Mouse (Mus musculus) forebrain, embryonic 13.5 days (tissue): ENCODE results near the gene Eya2. TPM values are rescaled to one million over a fixed set of nuclear protein-coding genes. Genes with fewer than 3 reads are reported as not detected.

ENCODE experiments used
- ATAC-seq: fragments of 200-750 bp; cut with Nextera tagmentation; 2 replicates; pipeline ENCODE4 v1.8.0; 2017
- H3K27ac ChIP-seq: fragments of 300-500 bp; sonication (generic); 2 replicates; pipeline ENCODE4 v1.5.1; 2015; ENCODE audit warnings: inconsistent platforms, mild to moderate bottlenecking, moderate library complexity
- H3K27me3 ChIP-seq: fragments of 300-500 bp; sonication (generic); 2 replicates; pipeline ENCODE4 v1.6.1; 2015; ENCODE audit warnings: mild to moderate bottlenecking, inconsistent platforms
- H3K36me3 ChIP-seq: fragments of 300-500 bp; sonication (generic); 2 replicates; pipeline ENCODE4 v1.6.1; 2015; ENCODE audit warnings: mild to moderate bottlenecking, inconsistent platforms; ENCODE audit not compliant: poor library complexity, severe bottlenecking
- H3K4me1 ChIP-seq: fragments of 300-500 bp; sonication (generic); 2 replicates; pipeline ENCODE4 v1.6.1; 2015; ENCODE audit warnings: inconsistent platforms
- H3K4me2 ChIP-seq: fragments of 300-500 bp; sonication (generic); 2 replicates; pipeline ENCODE4 v1.6.1; 2015; ENCODE audit warnings: inconsistent platforms, mild to moderate bottlenecking, moderate library complexity
- H3K4me3 ChIP-seq: fragments of 300-500 bp; sonication (generic); 2 replicates; pipeline ENCODE4 v1.5.1; 2015; ENCODE audit warnings: mild to moderate bottlenecking, inconsistent platforms
- H3K9ac ChIP-seq: fragments of 300-500 bp; sonication (generic); 2 replicates; pipeline ENCODE4 v1.6.1; 2015; ENCODE audit warnings: mild to moderate bottlenecking, inconsistent platforms
- H3K9me3 ChIP-seq: fragments of 300-500 bp; sonication (generic); replicated peaks from 2 replicates; pipeline ENCODE4 v1.6.1; 2016; ENCODE audit warnings: inconsistent platforms
- WGBS: fragments of 180-500 bp; shearing (Covaris S2); methylation state at CpG from one replicate; pipeline ENCODE4 v1.1.7; 2015; 5-methylcytosine and 5-hydroxymethylcytosine counted together
- polyA plus RNA-seq: library from polyadenylated mRNA; unstranded; fragments of >200 nt; fragmentation: Nextera tagmentation; extraction: Ambion mirVana; gene quantifications from 2 replicates; pipeline ENCODE4 v1.2.1, GENCODE M21; 2015

The Eya2 gene
- polyA plus RNA-seq, 1 experiment from 2014 or later, result 2.5 TPM

DNA sequence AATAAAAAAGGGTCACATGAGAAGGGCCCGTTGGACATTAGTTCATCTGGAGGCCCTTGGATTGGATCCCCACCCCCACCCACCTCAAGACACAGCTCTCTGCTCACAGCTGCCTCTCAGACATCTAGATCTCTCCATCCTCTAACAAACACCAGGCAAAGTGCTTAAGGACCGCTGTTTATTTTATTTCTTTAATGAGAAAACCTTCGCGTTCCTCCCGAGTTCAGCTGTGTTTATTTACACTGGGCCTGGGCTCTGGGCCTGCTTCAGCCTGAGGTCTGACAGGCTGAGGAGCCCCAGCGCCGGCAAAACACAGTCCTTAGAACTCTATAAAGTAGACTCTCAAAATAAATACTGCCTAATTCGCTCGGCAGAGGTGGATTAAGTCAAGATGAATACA is 146.2 kb downstream of the Eya2 start:
- ATAC-seq, result no peak
- Histone ChIP-seq H3K36me3 (no peaks in the 10 kb centered on the region), H3K4me2 (no peak overlapping the region), H3K9me3 (no peaks in the 10 kb centered on the region), H3K4me1 (peaks cover 35% of the 10 kb centered on the region), H3K27me3 (peaks cover 12% of the 10 kb centered on the region), H3K9ac (no peak overlapping the region), H3K4me3 (no peak overlapping the region), H3K27ac (peak overlapping the region; percentile 41; the same call in 1 of the 2 replicates)
- WGBS, result 3% methylated on average over 9 of the region's 9 CpGs

DNA sequence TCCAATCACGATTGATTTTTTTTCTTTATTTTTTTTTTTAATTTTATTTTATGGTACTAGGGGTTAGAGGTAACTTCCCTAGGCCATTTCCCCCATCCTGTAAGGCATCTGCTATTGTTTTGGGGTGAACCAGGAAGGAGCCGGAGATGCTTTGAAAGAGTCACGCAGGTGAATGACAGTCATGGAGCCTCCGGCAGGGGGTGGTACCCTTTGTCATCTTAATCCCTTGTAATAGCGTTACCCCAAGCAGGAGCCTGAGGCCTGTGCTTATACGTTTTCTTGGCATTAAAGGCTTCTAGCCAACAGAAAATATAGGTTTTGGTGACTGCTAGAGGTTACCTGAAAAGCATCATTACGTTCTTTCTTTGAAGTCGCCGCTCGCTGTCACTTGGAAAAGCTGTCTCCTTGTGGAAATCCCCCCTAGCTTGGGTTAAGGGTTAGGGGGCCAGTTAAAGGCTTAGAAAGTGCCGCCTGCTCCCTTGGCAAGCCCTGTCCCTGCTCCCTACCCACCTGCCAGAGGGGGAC is 146.8 kb downstream of the Eya2 start:
- Histone ChIP-seq H3K27me3 (peaks cover 12% of the 10 kb centered on the region), H3K4me2 (no peak overlapping the region), H3K27ac (no peak overlapping the region), H3K4me1 (peaks cover 41% of the 10 kb centered on the region), H3K9me3 (no peaks in the 10 kb centered on the region), H3K9ac (no peak overlapping the region), H3K36me3 (no peaks in the 10 kb centered on the region), H3K4me3 (no peak overlapping the region)
- WGBS, result 10% methylated on average over 11 of the region's 11 CpGs
- no peak for ATAC-seq

DNA sequence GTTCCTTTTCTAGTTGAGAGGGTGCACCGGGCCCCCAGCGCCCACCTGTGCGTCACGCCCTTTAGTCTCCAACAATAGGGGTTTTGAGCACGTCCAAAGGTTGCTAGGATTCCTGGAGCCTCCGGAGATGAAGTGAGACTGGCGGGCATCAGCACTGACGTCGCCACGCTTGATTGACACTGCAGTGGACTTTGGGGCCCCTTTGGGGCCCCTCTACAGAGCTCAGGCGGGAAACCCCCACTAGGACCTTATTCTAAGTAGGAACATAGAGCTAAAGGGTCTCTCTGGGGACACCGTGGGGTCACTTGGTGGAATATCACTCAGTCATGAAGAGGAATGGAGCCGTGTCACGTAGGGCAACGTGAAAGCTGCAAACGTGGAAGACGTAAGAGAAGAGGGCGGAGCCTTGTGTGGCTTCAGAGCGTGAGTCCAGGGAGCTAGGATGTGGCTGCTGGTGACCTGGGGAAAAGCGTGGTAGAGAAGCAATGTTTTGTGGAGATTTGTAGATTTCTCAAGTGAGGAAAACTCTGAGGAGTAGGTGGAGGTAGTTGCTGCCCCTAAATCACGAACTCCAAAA is 147.5 kb downstream of the Eya2 start:
- Histone ChIP-seq H3K36me3 (no peaks in the 10 kb centered on the region), H3K27ac (no peak overlapping the region), H3K4me1 (peaks cover 42% of the 10 kb centered on the region), H3K4me2 (no peak overlapping the region), H3K9me3 (no peaks in the 10 kb centered on the region), H3K9ac (no peak overlapping the region), H3K27me3 (peaks cover 14% of the 10 kb centered on the region), H3K4me3 (no peak overlapping the region)
- WGBS, result 20% methylated on average over 21 of the region's 21 CpGs
- ATAC-seq, result no peak

DNA sequence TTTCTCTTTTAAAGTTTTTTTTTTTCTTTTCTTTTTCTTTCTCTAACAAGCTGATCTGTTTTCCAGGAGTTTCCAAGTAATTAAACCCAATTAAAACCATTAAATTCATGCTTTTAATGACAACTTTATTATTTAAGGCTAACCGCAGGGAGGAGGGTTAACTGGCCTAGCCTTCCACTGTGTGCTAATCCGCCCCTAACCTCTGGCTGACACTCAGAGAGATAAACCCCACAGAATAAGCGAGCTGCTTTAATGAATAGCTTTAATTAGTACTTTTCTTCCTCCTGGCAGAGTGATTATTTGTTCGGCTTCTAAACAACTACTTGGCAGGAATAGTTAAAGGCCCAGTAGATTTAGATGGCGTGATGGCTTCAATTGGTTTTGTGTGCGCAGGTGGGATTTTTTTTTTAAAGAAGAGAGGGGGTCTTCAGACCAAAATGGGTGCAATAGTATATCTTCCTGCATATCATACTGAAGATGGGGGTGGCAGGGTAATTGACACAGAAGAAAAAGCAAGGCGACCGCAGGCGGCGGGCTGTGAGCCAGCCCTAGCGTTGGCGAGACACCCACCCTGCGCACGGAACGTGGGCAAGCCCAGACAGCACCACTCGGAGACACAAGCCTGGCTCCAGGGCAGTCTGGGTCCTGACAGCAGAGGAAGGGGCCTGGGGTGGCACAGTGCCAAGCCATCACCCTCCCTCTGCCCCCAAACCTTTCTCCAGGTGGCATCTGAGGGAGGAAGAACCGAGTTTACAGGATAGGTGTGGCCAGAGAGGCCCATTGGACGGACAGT is 150.7 kb downstream of the Eya2 start:
- Histone ChIP-seq H3K27ac (peak overlapping the region; percentile 76), H3K4me1 (peaks cover 49% of the 10 kb centered on the region), H3K27me3 (peaks cover 24% of the 10 kb centered on the region), H3K4me2 (peak overlapping the region; percentile 44), H3K9ac (no peak overlapping the region), H3K36me3 (no peaks in the 10 kb centered on the region), H3K9me3 (no peaks in the 10 kb centered on the region), H3K4me3 (no peak overlapping the region)
- ATAC-seq, result peak; percentile 86
- 4% methylated on average over 18 of the region's 18 CpGs for WGBS

DNA sequence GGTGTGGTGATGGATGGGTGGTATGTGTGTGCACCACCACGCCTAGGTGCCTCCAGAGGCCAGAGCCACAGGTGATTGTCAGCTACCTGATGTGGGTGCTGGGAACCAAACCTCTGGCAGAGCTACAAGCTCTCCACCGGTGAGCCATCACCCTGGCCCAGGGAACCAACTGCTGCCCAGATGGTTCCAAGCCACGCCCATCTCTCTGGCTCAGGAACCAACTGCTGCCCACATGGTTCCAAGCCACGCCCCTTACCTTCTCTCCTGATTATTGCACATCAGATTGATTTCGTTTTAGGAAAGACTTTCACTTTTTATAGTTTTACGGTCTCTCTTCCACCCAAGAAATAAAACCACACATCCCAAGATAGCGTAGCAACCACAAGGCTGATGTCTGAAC is 153.1 kb downstream of the Eya2 start:
- Histone ChIP-seq H3K9ac (no peak overlapping the region), H3K27me3 (peaks cover 13% of the 10 kb centered on the region), H3K27ac (no peak overlapping the region), H3K36me3 (no peaks in the 10 kb centered on the region), H3K4me3 (no peak overlapping the region), H3K4me1 (peaks cover 40% of the 10 kb centered on the region), H3K9me3 (no peaks in the 10 kb centered on the region), H3K4me2 (no peak overlapping the region)
- no peak for ATAC-seq
- WGBS, result 53% methylated on average over 7 of the region's 7 CpGs

DNA sequence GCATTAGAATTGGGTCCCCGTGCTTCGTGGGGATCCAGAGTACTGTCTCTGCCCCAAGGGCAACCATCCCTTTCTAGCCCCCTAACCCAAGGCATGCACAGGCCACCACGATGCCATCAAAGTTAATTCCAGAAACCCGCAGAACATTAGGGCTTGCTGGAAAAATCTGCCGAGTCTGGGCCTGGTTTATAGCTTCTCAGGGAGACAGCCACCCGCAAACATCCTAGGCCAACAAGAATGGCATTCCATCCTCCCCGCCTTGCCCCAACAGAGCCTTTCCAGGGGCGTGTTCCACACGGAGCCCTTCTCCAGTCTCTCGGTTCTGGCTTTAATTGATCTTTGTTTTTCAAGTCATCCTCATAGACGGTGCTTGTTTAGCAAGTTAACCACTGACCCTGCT is 153.6 kb downstream of the Eya2 start:
- H3K27me3 ChIP-seq, result peaks cover 13% of the 10 kb centered on the region
- no peaks in the 10 kb centered on the region for H3K36me3 ChIP-seq
- ATAC-seq, result no peak
- no peak overlapping the region for H3K4me2 ChIP-seq
- H3K4me1 ChIP-seq, result peaks cover 40% of the 10 kb centered on the region
- 13% methylated on average over 11 of the region's 11 CpGs for WGBS
- H3K9me3 ChIP-seq, result no peaks in the 10 kb centered on the region
- no peak overlapping the region for H3K4me3 ChIP-seq
- H3K9ac ChIP-seq, result no peak overlapping the region
- no peak overlapping the region for H3K27ac ChIP-seq

DNA sequence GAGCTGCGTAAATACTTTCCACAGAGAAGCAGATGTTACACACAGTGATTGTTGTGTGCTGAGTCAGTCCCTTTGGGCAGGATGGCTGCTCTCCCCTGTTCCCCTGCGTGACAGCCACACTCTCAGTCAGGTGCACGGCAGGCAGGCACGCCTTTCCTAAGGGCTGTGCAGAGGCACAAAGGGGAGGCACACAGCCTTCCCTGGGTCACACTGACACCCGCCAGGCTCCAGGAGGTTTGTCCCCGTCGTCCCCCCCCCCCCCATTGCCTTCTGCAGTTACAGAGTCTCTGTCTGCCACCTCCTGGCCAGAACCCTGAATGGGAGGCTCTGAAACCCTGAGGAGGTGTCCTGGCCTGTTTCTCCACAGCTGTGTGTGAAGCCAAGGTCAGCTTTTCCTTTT is 156.2 kb downstream of the Eya2 start:
- Histone ChIP-seq H3K9me3 (no peaks in the 10 kb centered on the region), H3K27me3 (peaks cover 13% of the 10 kb centered on the region), H3K4me3 (no peak overlapping the region), H3K4me2 (no peak overlapping the region; the same call in 1 of the 2 replicates), H3K36me3 (no peaks in the 10 kb centered on the region), H3K9ac (no peak overlapping the region), H3K4me1 (peaks cover 21% of the 10 kb centered on the region), H3K27ac (no peak overlapping the region)
- 0 out of 2 replicates have a peak, but pooled peaks have one; percentile 13 for ATAC-seq
- 12% methylated on average over 7 of the region's 7 CpGs for WGBS

DNA sequence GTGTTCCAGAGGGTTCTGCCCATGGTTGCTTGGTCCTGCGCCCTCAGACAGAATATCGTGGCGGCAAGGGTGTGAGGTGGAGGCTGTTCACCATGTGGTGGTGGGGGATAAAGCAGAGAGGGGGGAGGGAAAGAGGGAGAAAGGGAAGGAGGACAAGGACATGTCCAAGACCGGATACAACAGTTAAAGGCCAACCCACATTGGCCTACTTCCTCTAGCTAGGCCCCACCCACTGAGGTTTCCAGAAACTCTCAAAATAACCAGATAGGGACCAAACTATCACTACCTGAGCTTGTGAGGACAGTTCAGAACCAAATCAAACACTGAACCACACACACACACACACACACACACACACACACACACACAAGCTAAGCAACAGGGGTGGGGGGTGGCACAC is 157.9 kb downstream of the Eya2 start:
- WGBS, result 82% methylated on average over 4 of the region's 4 CpGs
- peaks cover 15% of the 10 kb centered on the region for H3K4me1 ChIP-seq
- no peak for ATAC-seq

DNA sequence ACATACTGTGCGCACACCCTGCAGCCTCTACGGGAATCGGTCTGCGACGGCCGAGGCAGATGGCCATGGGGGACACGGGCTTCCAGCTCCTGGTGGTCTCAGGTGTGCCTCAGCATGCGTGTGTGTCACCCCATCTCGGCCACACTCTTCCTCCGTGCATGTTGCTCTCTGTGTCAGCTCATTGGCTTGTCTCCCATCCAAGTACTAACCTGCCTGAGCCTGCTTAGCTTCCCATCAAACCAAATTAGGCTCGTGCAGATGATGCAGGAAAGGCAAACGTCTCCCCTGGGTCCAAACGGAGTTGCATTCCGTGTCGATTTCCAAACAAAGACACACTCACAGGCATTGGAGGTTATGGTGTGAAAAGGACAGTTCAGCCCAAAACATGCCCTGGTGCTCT is 163.0 kb downstream of the Eya2 start:
- Histone ChIP-seq H3K9ac (no peak overlapping the region), H3K4me2 (no peak overlapping the region), H3K4me1 (peaks cover 14% of the 10 kb centered on the region), H3K27me3 (no peaks in the 10 kb centered on the region), H3K4me3 (no peak overlapping the region), H3K9me3 (no peaks in the 10 kb centered on the region), H3K36me3 (no peaks in the 10 kb centered on the region), H3K27ac (no peak overlapping the region)
- 0 out of 2 replicates have a peak, but pooled peaks have one; percentile 16 for ATAC-seq
- WGBS, result 73% methylated on average over 15 of the region's 15 CpGs

More for the DNA sequence above, 157.9 kb downstream of the Eya2 start:
- no peaks in the 10 kb centered on the region for H3K9me3 ChIP-seq
- H3K4me3 ChIP-seq, result no peak overlapping the region
- H3K9ac ChIP-seq, result no peak overlapping the region
- H3K27ac ChIP-seq, result no peak overlapping the region
- no peaks in the 10 kb centered on the region for H3K36me3 ChIP-seq
- H3K4me2 ChIP-seq, result no peak overlapping the region
- H3K27me3 ChIP-seq, result peaks cover 10% of the 10 kb centered on the region; the same call in 1 of the 2 replicates

DNA sequence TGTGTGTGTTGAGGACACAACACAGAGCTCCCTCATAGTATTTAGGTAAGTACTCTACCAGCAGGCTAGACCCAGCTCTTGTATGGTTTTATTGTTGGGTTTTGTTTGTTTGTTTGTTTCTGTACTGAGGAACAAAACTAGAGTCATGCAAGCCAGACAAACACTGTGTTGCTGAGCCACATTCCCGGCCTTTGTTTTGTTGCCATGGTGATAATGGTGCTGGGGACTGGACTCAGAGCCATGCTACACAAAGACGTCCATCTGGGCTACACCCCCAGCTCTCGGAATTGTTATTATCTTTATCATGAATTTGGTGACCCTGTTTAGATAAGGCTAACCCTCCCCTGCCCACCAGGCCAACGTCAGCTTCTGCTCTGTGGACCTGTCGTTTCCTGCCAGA is 163.7 kb downstream of the Eya2 start:
- H3K27ac ChIP-seq, result 0 out of 2 replicates have a peak overlapping the region, but pooled peaks have one; percentile 12
- H3K4me2 ChIP-seq, result no peak overlapping the region
- H3K4me1 ChIP-seq, result peaks cover 14% of the 10 kb centered on the region
- no peaks in the 10 kb centered on the region for H3K27me3 ChIP-seq
- no peak overlapping the region for H3K9ac ChIP-seq
- WGBS, result 11% methylated on average over 5 of the region's 5 CpGs
- no peak overlapping the region for H3K4me3 ChIP-seq
- no peaks in the 10 kb centered on the region for H3K9me3 ChIP-seq
- ATAC-seq, result peak; percentile 62; the same call in 1 of the 2 replicates
- no peaks in the 10 kb centered on the region for H3K36me3 ChIP-seq

DNA sequence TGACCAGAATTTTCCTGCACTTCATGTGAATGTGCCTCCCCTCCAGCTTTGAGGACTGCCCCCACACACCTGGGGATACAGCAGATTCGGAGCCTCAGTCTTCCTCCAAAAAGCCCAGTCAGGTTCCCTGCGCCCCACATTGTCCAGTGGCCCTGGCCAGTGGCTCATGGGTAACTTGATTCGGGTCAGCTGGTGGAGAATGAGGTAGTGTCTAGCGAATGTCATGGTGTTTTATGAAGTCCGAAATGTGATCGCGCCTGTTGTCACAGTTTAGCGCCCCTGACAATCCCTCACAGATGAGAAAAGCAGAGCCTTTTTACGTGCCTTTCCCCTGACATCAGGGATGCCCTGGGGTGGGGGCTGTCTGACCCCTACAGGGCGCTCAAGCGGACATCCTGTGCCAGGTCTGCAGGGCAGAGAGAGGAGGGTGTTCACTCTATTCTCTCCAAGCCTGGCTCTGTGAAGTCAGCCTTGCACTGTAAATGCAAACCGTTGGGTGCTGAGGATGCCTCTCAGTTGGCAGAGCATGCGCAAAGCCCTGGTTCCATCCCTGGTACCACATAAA is 164.7 kb downstream of the Eya2 start:
- peaks cover 14% of the 10 kb centered on the region for H3K4me1 ChIP-seq
- no peak for ATAC-seq
- no peaks in the 10 kb centered on the region for H3K9me3 ChIP-seq
- no peak overlapping the region for H3K27ac ChIP-seq
- H3K36me3 ChIP-seq, result no peaks in the 10 kb centered on the region
- H3K9ac ChIP-seq, result no peak overlapping the region
- H3K4me2 ChIP-seq, result no peak overlapping the region
- H3K27me3 ChIP-seq, result no peaks in the 10 kb centered on the region
- WGBS, result 85% methylated on average over 13 of the region's 13 CpGs
- no peak overlapping the region for H3K4me3 ChIP-seq

DNA sequence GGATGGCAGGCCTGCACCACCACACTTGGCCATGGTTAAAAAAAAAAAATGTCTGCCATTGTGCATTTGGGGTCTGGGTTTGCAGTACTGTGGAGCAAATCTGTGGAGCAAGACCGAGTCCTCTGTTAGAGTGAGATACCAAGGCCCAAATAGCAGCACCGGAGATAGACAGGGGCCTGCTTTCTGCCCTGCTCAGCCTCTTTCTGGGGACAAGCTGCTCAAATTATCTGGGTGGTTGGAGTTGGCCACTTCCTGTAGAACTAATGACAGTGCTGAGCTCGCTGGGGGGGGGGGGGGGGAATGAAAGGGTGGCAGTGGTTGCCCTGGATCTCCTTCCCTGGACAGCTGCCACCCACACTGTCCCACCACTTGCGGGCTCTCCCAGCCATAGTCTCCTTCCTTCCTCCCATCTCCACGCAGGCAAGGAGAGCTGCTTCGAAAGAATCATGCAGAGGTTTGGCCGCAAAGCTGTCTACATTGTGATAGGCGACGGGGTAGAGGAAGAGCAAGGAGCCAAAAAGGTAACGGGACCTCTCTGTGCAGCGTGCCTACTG is 174.1 kb downstream of the Eya2 start:
- Histone ChIP-seq H3K9me3 (no peaks in the 10 kb centered on the region), H3K4me3 (no peak overlapping the region), H3K27ac (no peak overlapping the region), H3K4me2 (no peak overlapping the region), H3K9ac (no peak overlapping the region), H3K36me3 (no peaks in the 10 kb centered on the region), H3K27me3 (no peaks in the 10 kb centered on the region), H3K4me1 (peaks cover 13% of the 10 kb centered on the region)
- ATAC-seq, result no peak
- WGBS, result 55% methylated on average over 9 of the region's 11 CpGs
